Mouse (Mus musculus): Measurements from ENCODE around the gene Olfr76. TPM values are rescaled to one million over a fixed set of nuclear protein-coding genes. Genes with fewer than 3 reads are reported as not detected.
"Not testable (repeated sequence)": the region's sequence is repeated elsewhere in the genome, so short reads cannot be mapped to it uniquely, and the experiment has no call there.

The Olfr76 gene
- total RNA-seq (2014; fragmentation: Nextera tagmentation) (not detected in 2 replicates), total RNA-seq (2017) (not detected in 2 replicates)

DNA sequence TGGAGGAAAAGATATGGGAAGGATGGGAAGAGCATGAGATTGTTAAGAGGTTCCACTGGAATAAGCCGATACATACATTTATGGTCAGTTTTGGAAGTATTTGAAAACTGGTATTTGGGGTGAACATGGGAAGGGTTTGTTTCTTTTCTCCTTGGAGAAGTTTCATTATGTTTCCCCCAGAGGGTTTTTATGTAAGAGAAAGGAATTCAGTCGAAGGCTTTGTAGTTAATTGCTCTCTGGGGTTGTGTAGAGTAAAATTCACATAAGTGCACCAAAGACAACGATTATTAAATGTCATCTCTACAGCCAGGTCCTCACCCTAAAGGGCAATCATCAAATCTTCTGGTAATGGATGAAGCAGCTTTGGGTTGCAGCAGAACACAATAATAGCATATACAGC, at the start of gene Olfr76:
Gene Olfr76 (minus strand): TSS at position 101 of the 400 bp plus-strand sequence.
- no peak for ATAC-seq (replicated peaks; ENCODE audit: poor library complexity, severe bottlenecking)

- ATAC-seq (replicated peaks; ENCODE audit: poor library complexity, severe bottlenecking): not testable (repeated sequence)
Measured at GRCm38 (mm10) chr19:12170062-12170599, 47.1 kb upstream of the Olfr76 start, which contains the start of gene Olfr1555-ps1. Gene Olfr1555-ps1, minus strand, starts transcription at chr19:12170112.

DNA sequence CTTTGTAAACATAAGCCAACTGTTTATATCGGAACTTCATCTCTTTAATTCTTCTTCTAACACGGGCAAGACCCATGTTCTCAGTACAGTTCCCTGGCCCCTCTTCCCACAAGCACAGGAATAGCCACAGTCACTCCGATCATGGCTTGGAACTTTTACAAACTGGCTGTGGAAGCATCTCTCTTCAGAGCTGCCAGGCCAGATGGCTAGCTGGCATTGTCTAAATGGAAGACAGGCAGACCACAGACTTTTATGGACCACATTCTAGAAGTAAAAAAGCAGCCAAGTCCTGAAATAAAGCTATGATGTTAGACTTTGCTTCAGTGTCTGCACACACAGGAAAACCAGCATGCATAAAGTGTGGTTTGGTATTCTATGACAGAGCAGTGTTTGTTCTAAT, 22.4 kb upstream of the Olfr76 start:
- ATAC-seq (replicated peaks; ENCODE audit: poor library complexity, severe bottlenecking): no peak

GRCm38 (mm10) chr19:12143356-12143755, 20.4 kb upstream of the Olfr76 start:
- no peak for ATAC-seq (replicated peaks; ENCODE audit: poor library complexity, severe bottlenecking)

DNA sequence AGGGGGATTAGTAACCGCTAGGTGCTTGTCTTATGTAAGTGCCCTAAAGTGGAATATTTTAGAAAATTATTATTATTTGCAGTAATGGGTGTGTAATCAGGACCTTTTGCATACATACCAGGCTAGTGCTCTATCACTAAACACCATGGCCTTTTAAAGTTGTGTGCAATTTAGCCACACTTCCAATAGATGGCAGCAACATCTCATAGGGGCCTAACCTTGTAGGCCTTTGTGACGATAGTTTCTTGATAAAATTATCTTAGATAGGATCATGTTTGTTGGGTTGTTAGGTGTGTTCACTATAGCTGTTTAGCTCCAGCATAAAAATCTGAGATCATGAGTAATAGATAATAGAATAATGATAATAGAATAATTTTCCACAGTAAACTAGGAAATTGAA, 11.3 kb upstream of the Olfr76 start:
- ATAC-seq (replicated peaks; ENCODE audit: poor library complexity, severe bottlenecking): peak; percentile 78

DNA sequence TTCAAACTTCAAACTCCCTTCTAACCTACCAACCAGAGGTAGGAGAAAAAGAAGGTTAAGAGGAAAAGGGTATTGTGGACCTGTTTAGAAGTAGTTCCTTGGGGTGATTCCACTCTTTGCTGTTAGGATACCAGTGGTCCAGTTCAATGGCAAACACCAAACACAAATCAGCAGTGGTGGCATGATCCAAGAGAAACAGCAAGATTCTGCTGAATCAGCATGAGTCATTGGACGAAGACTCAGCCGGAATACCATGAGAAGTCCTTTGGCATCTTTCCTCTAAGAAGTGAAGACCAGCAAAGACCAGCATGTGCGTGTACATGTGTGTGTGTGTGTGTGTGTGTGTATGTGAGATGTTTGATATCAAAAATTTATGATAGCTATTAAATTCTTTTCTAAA, 6.5 kb downstream of the Olfr76 start:
- no peak for ATAC-seq (replicated peaks; ENCODE audit: poor library complexity, severe bottlenecking)

- no peak for ATAC-seq (replicated peaks; ENCODE audit: poor library complexity, severe bottlenecking)
Measured at GRCm38 (mm10) chr19:12115797-12116196, 7.2 kb downstream of the Olfr76 start, which contains the start of gene Olfr1428. Gene Olfr1428, minus strand, starts transcription at chr19:12115897.

- no peak for ATAC-seq (replicated peaks; ENCODE audit: poor library complexity, severe bottlenecking)
Measured at GRCm38 (mm10) chr19:12113807-12114206, 9.2 kb downstream of the Olfr76 start.

GRCm38 (mm10) chr19:12104541-12104940, 18.5 kb downstream of the Olfr76 start:
- ATAC-seq (replicated peaks; ENCODE audit: poor library complexity, severe bottlenecking): no peak

GRCm38 (mm10) chr19:12103234-12103633, 19.8 kb downstream of the Olfr76 start, which contains the start of gene Olfr1427:
Gene Olfr1427, minus strand, starts transcription at chr19:12103334.
- no peak for ATAC-seq (replicated peaks; ENCODE audit: poor library complexity, severe bottlenecking)

DNA sequence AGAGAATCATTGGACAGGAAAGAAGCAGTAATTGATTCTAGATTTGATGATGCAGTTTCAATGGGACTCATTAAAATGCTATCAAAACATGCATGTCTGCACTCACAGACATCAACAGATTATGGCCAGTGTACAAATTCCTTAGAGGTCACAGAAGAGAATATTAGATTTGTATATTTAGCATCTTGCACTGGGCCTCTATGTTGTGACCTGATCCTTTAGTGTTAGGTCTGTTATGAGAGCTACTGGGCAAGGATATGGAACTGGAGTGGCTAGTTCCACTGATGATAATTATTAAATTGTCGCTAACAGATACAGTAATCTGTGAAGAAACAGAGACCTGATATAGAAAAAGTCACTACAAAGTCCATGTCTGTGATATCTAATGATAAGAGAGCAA, 31.1 kb downstream of the Olfr76 start, which contains the start of gene Olfr1426:
Gene Olfr1426 (minus strand): TSS at position 101 of the 400 bp plus-strand sequence.
- no peak for ATAC-seq (replicated peaks; ENCODE audit: poor library complexity, severe bottlenecking)

DNA sequence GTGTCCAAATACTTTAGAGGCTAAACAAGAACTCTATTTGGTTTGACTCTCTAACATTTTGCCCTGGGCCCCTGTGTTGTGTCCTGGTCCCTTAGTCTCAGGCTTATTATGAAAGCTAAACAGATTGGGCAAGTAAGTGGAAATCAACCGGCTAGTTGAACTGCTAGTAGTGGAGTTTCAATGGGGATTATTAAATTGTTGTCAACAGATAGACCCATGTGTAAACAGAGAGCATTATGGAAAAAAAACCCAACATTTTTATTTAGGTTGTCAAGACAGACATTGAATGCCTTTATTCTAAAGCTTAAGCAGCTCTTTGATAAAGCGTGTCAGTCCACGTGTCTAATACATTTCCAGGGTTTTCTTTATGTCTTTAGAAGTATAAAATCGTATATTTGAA, 45.4 kb downstream of the Olfr76 start, which contains the start of gene Olfr1425:
Gene Olfr1425 (minus strand): TSS at position 101 of the 400 bp plus-strand sequence.
- ATAC-seq (replicated peaks; ENCODE audit: poor library complexity, severe bottlenecking): not testable (repeated sequence)

DNA sequence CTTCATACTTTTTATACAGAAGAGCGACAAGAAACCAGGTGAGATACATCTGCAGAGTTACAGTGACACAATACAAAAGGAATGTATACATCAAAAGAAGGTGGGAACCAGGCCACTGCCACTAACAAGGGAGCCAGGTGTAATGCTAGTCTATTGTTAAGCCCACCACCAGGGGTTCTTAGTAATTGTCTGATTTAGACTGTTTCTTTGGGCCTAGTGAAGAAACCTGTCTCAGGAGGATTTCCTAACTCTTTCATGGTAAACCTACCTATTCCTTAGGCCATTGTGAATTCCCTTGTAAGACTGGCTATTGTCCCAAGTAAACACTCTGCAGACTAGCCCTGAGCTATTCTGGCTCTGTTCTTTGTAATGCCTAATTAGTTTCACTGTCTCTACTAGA, 53.5 kb downstream of the Olfr76 start:
- ATAC-seq (replicated peaks; ENCODE audit: poor library complexity, severe bottlenecking): not testable (repeated sequence)

Other genes with a start within 250 kb of the Olfr76 start
- not detected in 2 replicates for gene Olfr1419, start 248.1 kb downstream of the Olfr76 start, total RNA-seq (2014; fragmentation: Nextera tagmentation)
- not detected in 2 replicates for gene Olfr1419, start 248.1 kb downstream of the Olfr76 start, total RNA-seq (2017)
- not detected in 2 replicates for gene Olfr1420, start 236.6 kb downstream of the Olfr76 start, total RNA-seq (2014; fragmentation: Nextera tagmentation)
- gene Olfr1420, start 236.6 kb downstream of the Olfr76 start, total RNA-seq (2017): not detected in 2 replicates
- 33.2 and 43.7 TPM in 2 replicates for gene Patl1, start 210.8 kb downstream of the Olfr76 start, total RNA-seq (2014; fragmentation: Nextera tagmentation)
- gene Patl1, start 210.8 kb downstream of the Olfr76 start, total RNA-seq (2017): 12.6 and 12.8 TPM in 2 replicates
- gene Osbp, start 157.3 kb downstream of the Olfr76 start, total RNA-seq (2014; fragmentation: Nextera tagmentation): 39.1 and 46.5 TPM in 2 replicates
- 35.2 and 42.3 TPM in 2 replicates for gene Osbp, start 157.3 kb downstream of the Olfr76 start, total RNA-seq (2017)
- gene Olfr1423, start 81.9 kb downstream of the Olfr76 start, total RNA-seq (2014; fragmentation: Nextera tagmentation): not detected in 2 replicates
- not detected in 2 replicates for gene Olfr1423, start 81.9 kb downstream of the Olfr76 start, total RNA-seq (2017)
- not detected in 2 replicates for gene Olfr1424, start 60.5 kb downstream of the Olfr76 start, total RNA-seq (2014; fragmentation: Nextera tagmentation)
- gene Olfr1424, start 60.5 kb downstream of the Olfr76 start, total RNA-seq (2017): not detected in 2 replicates
- gene Olfr1425, start 45.5 kb downstream of the Olfr76 start, total RNA-seq (2014; fragmentation: Nextera tagmentation): not detected in 2 replicates
- gene Olfr1425, start 45.5 kb downstream of the Olfr76 start, total RNA-seq (2017): not detected in 2 replicates
- not detected in 2 replicates for gene Olfr1426, start 31.2 kb downstream of the Olfr76 start, total RNA-seq (2014; fragmentation: Nextera tagmentation)
- not detected in 2 replicates for gene Olfr1426, start 31.2 kb downstream of the Olfr76 start, total RNA-seq (2017)
- gene Olfr1427, start 19.9 kb downstream of the Olfr76 start, total RNA-seq (2014; fragmentation: Nextera tagmentation): not detected in 2 replicates
- not detected in 2 replicates for gene Olfr1427, start 19.9 kb downstream of the Olfr76 start, total RNA-seq (2017)
- gene Olfr1428, start 7.3 kb downstream of the Olfr76 start, total RNA-seq (2014; fragmentation: Nextera tagmentation): not detected in 2 replicates
- not detected in 2 replicates for gene Olfr1428, start 7.3 kb downstream of the Olfr76 start, total RNA-seq (2017)
- not detected in 2 replicates for gene Olfr1555-ps1, start 46.9 kb upstream of the Olfr76 start, total RNA-seq (2014; fragmentation: Nextera tagmentation)
- gene Olfr1555-ps1, start 46.9 kb upstream of the Olfr76 start, total RNA-seq (2017): not detected in 2 replicates
- gene Olfr1431, start 77.4 kb upstream of the Olfr76 start, total RNA-seq (2014; fragmentation: Nextera tagmentation): not detected in 2 replicates
- gene Olfr1431, start 77.4 kb upstream of the Olfr76 start, total RNA-seq (2017): not detected in 2 replicates
- gene Olfr1432, start 109.4 kb upstream of the Olfr76 start, total RNA-seq (2014; fragmentation: Nextera tagmentation): not detected in 2 replicates
- not detected in 2 replicates for gene Olfr1432, start 109.4 kb upstream of the Olfr76 start, total RNA-seq (2017)
- gene Olfr262, start 118.5 kb upstream of the Olfr76 start, total RNA-seq (2014; fragmentation: Nextera tagmentation): not detected in 2 replicates
- not detected in 2 replicates for gene Olfr262, start 118.5 kb upstream of the Olfr76 start, total RNA-seq (2017)
- gene Olfr235, start 137.8 kb upstream of the Olfr76 start, total RNA-seq (2014; fragmentation: Nextera tagmentation): not detected in 2 replicates
- gene Olfr235, start 137.8 kb upstream of the Olfr76 start, total RNA-seq (2017): not detected in 2 replicates
- not detected in 2 replicates for gene Olfr1434, start 156.7 kb upstream of the Olfr76 start, total RNA-seq (2014; fragmentation: Nextera tagmentation)
- gene Olfr1434, start 156.7 kb upstream of the Olfr76 start, total RNA-seq (2017): not detected in 2 replicates
- not detected in 2 replicates for gene Olfr1436, start 175.9 kb upstream of the Olfr76 start, total RNA-seq (2014; fragmentation: Nextera tagmentation)
- gene Olfr1436, start 175.9 kb upstream of the Olfr76 start, total RNA-seq (2017): not detected in 2 replicates
- gene Olfr1437, start 201.9 kb upstream of the Olfr76 start, total RNA-seq (2014; fragmentation: Nextera tagmentation): not detected in 2 replicates
- not detected in 2 replicates for gene Olfr1437, start 201.9 kb upstream of the Olfr76 start, total RNA-seq (2017)
- gene Olfr1438-ps1, start 212.7 kb upstream of the Olfr76 start, total RNA-seq (2014; fragmentation: Nextera tagmentation): not detected in 2 replicates
- not detected in 2 replicates for gene Olfr1438-ps1, start 212.7 kb upstream of the Olfr76 start, total RNA-seq (2017)

Measured in granulocyte monocyte progenitor cell, adult 5-6 weeks (primary cell).